Mouse (Mus musculus) B cell, adult 2 months (primary cell): Measurements from ENCODE around the gene Nup88.
"Not testable (repeated sequence)": the region's sequence is repeated elsewhere in the genome, so short reads cannot be mapped to it uniquely, and the experiment has no call there.

Experiments
- DNase-seq, 2 experiments: peaks; one replicate each; pipeline ENCODE4 v3.0.0; 2022

The Nup88 gene

GRCm38 (mm10) chr11:70969271-70969794, 440 bp downstream of the Nup88 start:
- no peak for DNase-seq

GRCm38 (mm10) chr11:70964222-70964907, 5.4 kb downstream of the Nup88 start:
- DNase-seq, result no peak

GRCm38 (mm10) chr11:70960786-70961554, 8.8 kb downstream of the Nup88 start:
- no peak for DNase-seq

- no peak for DNase-seq
Measured at GRCm38 (mm10) chr11:70954711-70955110, 15.1 kb downstream of the Nup88 start.

GRCm38 (mm10) chr11:70944935-70945817, 24.6 kb downstream of the Nup88 start:
- DNase-seq, result no peak

DNA sequence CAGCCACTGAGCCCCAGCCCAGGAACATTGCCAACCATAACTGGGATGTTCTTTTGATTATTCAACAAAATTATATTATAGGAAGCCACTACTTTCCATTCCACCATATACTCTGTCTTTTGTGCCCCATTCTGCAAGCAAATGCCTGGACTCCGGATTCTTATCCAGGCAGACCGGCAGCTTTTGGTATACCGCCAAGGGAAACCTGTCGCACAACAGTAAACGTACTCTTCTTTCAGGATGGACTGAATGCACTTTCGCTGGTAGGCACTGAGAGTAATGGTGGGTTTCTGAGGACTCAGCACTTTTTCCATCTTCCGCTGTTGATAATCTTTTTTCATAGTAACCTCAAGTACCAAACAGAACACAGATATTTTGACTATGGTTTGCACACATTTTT, 26.1 kb downstream of the Nup88 start:
- no peak for DNase-seq

DNA sequence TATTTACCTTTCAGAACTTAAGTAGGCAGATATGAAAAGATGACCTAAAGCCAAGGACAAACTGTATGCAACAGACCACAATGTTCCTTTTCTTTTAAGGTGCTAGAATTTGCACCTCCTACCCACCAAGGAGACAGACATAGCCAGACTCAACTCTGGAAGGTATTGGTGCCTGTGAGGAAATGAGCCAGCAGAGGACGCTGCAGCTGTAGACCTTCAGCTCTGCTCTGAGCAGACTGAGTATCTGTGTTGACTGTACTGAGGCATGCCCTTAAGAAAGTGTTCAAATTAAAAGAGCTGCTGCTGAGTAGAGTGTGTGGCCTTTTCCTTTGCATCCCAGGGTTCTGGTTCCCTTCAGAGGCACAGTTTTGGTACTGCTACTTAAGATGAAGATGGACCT, 27.2 kb downstream of the Nup88 start:
- DNase-seq, result no peak

GRCm38 (mm10) chr11:70935316-70935715, 34.5 kb downstream of the Nup88 start:
- DNase-seq, result no peak

DNA sequence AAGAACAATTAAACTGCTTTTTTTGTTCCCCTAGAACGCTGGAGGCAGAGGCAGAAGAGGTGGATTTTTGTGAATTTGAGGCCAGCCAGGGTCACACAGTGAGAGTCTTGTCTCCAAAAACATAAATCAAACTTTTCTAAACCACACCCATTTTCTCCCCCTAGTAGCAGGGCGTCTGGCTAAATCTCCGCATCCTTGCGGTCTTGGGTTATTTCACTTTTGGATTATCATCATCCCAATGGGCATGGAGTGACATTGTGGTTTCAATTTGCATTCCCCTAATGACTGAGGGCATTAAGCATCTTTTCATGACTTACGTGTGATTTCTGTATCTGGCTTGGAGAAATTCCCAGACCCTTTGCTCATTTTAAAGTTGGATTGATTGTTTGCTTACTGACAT, 38.3 kb downstream of the Nup88 start:
- no peak for DNase-seq

GRCm38 (mm10) chr11:70919524-70919923, 50.2 kb downstream of the Nup88 start:
- no peak for DNase-seq

DNA sequence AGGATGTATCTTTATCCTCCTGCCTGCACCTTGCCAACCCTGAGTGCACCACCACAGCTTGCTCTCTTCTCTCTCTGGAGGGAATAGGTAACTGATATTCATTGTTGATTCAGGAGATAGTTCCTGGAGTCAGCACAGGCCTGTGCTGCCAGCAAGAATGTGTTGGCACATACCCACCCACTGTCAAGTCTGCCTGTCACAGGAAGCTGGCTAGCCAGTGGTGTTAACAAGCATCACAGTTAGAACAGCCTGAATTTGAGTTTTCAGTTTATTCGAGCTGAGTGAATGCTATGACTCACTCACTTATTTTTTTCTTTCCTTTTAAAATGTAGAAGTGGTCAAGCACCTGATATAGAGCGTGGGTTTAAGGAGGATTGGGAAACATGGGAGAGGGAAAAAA, 51.9 kb downstream of the Nup88 start:
- DNase-seq, result no peak

GRCm38 (mm10) chr11:70911920-70912319, 57.9 kb downstream of the Nup88 start:
- no peak for DNase-seq

DNA sequence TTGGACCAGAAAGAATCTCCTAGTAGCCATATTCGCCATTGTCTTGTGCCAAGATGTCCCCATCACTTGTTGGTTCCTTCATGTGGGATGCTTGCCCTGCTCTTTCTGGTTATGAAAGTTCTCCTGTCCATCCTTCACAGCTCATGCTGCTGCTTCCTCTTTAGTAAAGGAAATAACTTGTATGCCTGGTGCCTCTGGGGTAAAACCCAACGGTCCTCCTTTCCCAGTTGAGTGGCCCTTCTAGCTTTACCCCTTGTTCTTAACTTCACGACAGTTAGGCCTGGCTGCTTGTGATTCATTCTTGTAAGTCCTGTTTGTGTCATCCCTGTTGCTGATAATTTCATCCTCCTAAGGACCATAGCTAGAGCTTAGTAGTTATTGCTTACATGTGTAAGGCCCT, 58.5 kb downstream of the Nup88 start:
- DNase-seq, result no peak

- DNase-seq, result no peak
Measured at GRCm38 (mm10) chr11:70906681-70907080, 63.1 kb downstream of the Nup88 start.

GRCm38 (mm10) chr11:70898182-70898581, 71.6 kb downstream of the Nup88 start:
- not testable (repeated sequence) for DNase-seq

GRCm38 (mm10) chr11:70897680-70898079, 72.1 kb downstream of the Nup88 start:
- DNase-seq, result peak; percentile 17 to 24
